Comparison of ENCODE assay signal across 18 mouse cellular contexts in the genomic region with DNA sequence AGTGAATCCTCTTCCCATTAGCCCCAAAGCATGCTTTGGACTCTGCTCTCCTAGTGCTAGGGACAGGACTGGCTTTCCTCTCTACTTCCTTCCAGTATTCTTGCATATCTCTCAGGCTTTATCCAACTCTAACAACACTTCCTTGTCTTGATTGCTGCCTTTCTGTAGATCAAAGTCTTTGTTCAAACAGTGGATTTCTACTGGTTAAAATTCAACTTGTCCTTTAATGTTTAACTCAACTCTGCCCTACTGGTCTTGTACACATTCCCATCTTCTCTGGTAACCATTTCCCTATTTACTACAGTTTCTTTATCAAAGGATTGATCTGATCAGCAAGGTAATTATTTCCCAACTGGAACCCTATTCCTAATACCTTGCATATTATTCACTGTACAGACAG.
DNase-seq lines count a peak whose midpoint lies in the region; ATAC-seq and TF ChIP-seq lines count a peak whose summit lies in the region.
"Had no signal": no experiment of that assay in that cellular context is flagged by ENCODE, and none has a peak within 500 bp of the region (broad histone marks: within the 10 kb centered on the region; RNA-seq: fewer than 3 reads in every experiment).

No protein-coding gene starts in this region.

- no peaks in the 10 kb centered on the region for H3K36me3 ChIP-seq in liver, postnatal 0 days (replicated peaks; ENCODE audit: insufficient read depth, low read length)
- no peaks in the 10 kb centered on the region for H3K36me3 ChIP-seq in hindbrain, embryonic 10.5 days
- H3K36me3 ChIP-seq: heart, embryonic 10.5 days; hindbrain, embryonic 15.5 days; midbrain, embryonic 15.5 days had no signal

- peak; percentile 6 to 69 for DNase-seq in kidney, adult 8-10 months
- DNase-seq in kidney, postnatal 10 days, result no peak
- peak; percentile 9 to 42 for DNase-seq in kidney, postnatal 36 days
- DNase-seq in liver, postnatal 0 days, result no peak
- DNase-seq in hindbrain, embryonic 10.5 days (ENCODE audit: low spot score), result no peak
- no peak for DNase-seq in adrenal gland, adult 18-20 months (ENCODE audit: low spot score in 2 of 2)
- DNase-seq: adrenal gland, adult 8-10 months; cerebellum, adult 18-20 months; cerebellum, postnatal 36 days; heart, postnatal 14 days; thymus, postnatal 14 days had no signal

- H3K27ac ChIP-seq in liver, postnatal 0 days (ENCODE audit: low read depth), result peak overlapping the region; percentile 69
- H3K27ac ChIP-seq in hindbrain, embryonic 10.5 days, result no peak overlapping the region
- H3K27ac ChIP-seq: heart, embryonic 10.5 days; hindbrain, embryonic 15.5 days; layer of hippocampus, adult 2 months; midbrain, embryonic 15.5 days had no signal

- H3K4me2 ChIP-seq in liver, postnatal 0 days (ENCODE audit: low read depth, low read length), result peak overlapping the region; percentile 39
- H3K4me2 ChIP-seq: hindbrain, embryonic 15.5 days; midbrain, embryonic 15.5 days had no signal

- H3K4me3 ChIP-seq in liver, postnatal 0 days (ENCODE audit: low read depth, low read length), result no peak overlapping the region
- H3K4me3 ChIP-seq in hindbrain, embryonic 10.5 days, result no peak overlapping the region
- H3K4me3 ChIP-seq: erythroblast, embryonic 14.5 days; heart, embryonic 10.5 days; hindbrain, embryonic 15.5 days; layer of hippocampus, adult 2 months; midbrain, embryonic 15.5 days had no signal

- H3K9me3 ChIP-seq in liver, postnatal 0 days (ENCODE audit: low read length), result no peaks in the 10 kb centered on the region
- H3K9me3 ChIP-seq in hindbrain, embryonic 10.5 days, result no peaks in the 10 kb centered on the region
- H3K9me3 ChIP-seq: heart, embryonic 10.5 days; hindbrain, embryonic 15.5 days; midbrain, embryonic 15.5 days had no signal

- TF ChIP-seq CTCF in liver, postnatal 0 days (IDR thresholded peaks at IDR 0.05; ENCODE audit: low read depth), result no peak

- TF ChIP-seq EP300 in liver, postnatal 0 days (IDR thresholded peaks at IDR 0.05; ENCODE audit: low read depth), result no peak

- H3K4me1 ChIP-seq in liver, postnatal 0 days (ENCODE audit: insufficient read depth), result no peaks in the 10 kb centered on the region
- H3K4me1 ChIP-seq in hindbrain, embryonic 10.5 days (replicated peaks), result no peaks in the 10 kb centered on the region
- H3K4me1 ChIP-seq: heart, embryonic 10.5 days; hindbrain, embryonic 15.5 days; midbrain, embryonic 15.5 days had no signal

- peak; percentile 82 for ATAC-seq in liver, postnatal 0 days
- ATAC-seq in megakaryocyte progenitor cell, adult 5-6 weeks (replicated peaks; ENCODE audit: poor library complexity), result no peak
- ATAC-seq: forebrain, embryonic 14.5 days; midbrain, embryonic 15.5 days had no signal

- H3K9ac ChIP-seq in liver, postnatal 0 days (replicated peaks), result no peak overlapping the region
- H3K9ac ChIP-seq: hindbrain, embryonic 15.5 days; midbrain, embryonic 15.5 days had no signal

- no peaks in the 10 kb centered on the region for H3K27me3 ChIP-seq in liver, postnatal 0 days (ENCODE audit: insufficient read depth, low read length)
- no peaks in the 10 kb centered on the region for H3K27me3 ChIP-seq in hindbrain, embryonic 10.5 days (ENCODE audit: insufficient read depth, poor library complexity, severe bottlenecking)
- H3K27me3 ChIP-seq: hindbrain, embryonic 15.5 days; midbrain, embryonic 15.5 days had no signal

Comparison
In these comparisons a context has a peak if more than half of its experiments do, and no peak if none do; other contexts are left out.
1. DNase-seq: peak in kidney, adult 8-10 months (2 of 2) and kidney, postnatal 36 days (2 of 2); none in kidney, postnatal 10 days (single experiment), liver, postnatal 0 days (single experiment), hindbrain, embryonic 10.5 days (single experiment) and adrenal gland, adult 18-20 months (0 of 2).